Mouse (Mus musculus) thymus, postnatal 14 days (tissue): ENCODE data around the gene Sumo2.
A peak's percentile ranks its signal among the peaks of the same experiment; 100 is the strongest.
"Not testable (repeated sequence)": the region's sequence is repeated elsewhere in the genome, so short reads cannot be mapped to it uniquely, and the experiment has no call there.

Experiments used
- DNase-seq: peaks from one replicate; pipeline ENCODE4 v3.0.0; 2021

Gene Sumo2

DNA sequence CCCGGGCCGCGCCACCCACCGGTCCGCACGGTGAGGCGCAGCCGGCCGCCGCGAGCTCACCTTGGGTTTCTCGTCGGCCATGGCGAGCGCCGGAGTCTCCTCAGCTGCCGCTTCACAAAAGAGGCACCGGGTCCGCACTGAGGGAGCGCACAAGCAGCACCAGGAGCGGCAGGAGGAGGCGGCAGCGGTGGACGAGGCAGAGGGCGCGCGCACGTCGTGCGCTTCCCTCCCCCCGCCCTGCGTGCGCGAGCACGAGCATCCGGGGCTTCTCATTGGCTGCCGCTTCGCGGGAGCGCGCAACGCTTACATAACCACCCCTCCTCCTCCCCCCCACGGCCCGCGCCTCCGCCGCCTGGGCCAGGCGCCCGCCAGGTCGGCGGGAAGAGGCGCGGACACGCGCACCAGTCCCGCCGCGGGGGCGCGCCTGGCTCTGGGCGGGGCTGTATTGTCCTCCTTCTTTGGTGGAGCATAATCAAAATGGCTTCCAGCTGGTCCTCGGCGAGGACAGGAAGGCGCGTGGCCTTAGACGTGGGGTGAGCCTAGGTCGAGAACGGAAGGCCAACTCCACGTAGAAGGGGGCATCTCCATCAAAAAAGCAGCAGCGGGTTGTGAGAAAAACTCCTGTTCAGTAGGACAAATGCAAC, at the start of gene Sumo2:
Gene Sumo2, minus strand, starts transcription at position 239 of the 644 bp plus-strand sequence.
- peak; percentile 99 for DNase-seq

DNA sequence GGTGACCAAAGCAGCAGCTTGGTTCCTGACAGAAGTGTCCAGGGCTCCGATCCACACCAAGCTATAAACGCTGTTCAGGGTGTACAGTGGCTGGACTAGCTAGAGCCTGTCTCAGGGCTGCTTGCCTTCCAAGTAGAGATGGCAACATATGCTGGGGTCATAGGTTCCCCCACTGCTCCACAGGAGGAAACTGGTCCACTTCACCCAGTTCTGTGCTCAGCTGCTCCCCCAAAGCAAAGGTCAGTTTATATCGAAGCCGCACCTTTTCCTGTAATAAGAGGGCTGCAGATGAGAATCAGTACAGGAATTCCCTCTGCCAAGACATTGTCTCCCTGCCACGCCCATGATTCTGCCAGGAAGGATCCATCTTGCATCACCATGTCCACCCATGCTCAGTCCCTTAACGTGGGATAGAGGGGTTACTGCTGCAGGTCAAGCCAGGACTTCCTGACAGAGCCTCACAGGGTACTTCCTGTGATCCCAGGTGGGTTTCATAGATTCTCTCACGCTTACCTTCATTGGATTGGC, 49.6 kb upstream of the Sumo2 start:
- no peak for DNase-seq

DNA sequence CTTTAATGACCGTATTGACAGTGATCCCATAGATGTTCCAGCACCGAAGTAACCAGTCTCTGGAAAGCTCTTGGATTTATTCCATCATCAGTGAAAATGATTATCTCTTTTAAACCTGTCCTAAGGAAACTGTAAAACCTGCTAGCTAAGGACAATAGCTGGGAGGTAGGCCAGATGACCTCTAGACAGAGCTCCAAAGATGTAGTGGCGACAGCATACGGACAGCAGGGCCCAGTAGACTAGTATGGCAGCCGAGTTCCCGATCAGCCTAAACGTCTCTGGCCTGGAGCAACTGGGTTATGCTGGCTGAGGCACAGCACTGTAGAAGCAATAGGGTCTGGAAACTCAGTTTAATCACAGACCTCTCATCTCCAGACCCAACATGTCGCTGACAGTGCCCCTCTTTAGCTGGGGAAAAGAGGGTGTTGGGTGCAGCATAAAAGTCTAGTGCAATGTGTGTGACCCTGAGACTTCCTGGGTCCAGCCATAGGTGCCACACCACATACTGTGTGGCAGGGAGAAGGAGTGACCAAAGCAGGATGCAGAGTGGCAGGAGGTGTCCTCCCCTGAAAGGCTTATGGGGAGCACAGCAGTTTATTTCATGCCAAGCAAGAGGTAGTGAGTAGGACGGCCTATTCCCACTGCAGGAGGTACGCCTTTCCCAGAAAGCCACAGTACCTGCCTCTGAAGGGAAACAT, 48.4 kb upstream of the Sumo2 start:
- DNase-seq = no peak

DNA sequence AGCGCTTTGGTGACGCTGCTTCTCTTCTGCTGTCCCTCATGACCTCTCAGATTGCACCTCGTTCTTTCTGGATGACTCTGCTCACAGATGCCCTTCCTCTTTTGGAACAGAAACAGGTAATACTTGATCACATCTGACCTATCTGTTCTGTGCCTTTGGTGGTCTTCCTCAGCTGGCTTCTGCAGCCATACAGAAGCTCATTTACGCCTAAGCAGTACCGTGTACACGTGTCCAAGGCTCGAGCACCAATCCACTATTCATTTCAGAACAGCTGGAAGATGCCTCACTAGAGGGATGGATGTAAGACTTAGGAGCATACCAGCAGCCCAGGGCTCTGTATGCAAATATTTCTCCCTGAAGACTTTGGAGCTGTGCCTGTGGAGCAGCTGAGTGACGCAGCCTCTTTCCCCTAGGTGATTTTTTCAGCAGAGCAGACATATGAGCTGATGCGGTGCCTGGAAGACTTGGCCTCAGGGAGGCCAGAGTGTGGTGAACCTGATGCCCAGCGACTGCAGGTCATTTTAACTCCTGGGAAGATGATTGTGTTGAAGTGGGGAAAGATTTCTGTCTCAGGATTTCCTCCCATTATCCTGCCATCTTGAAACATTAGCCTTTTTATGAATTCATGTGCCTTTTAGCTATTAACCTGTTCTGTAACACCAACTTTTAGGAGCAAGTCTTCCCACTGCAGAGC, 47.0 kb upstream of the Sumo2 start:
- no peak for DNase-seq

DNA sequence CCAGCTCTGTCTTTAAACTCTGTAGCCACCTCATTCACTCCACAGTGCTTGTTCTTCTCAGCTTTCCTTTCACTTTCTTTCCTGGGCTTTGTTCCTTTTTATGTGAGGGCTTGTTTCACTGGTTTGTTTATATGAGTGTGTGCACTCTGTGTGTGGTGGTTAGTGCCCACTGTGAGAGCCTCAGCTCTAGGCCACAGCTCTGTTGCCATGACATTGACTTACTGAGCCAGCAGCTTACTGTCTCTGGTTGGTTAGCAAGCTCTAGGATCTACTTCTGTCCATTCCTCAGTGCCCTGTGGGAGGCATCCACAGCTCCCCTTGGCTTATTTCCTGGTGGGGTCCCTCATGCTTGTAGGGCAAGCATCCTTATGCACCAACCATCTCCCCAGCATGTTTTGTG, 43.0 kb upstream of the Sumo2 start:
- no peak for DNase-seq

DNA sequence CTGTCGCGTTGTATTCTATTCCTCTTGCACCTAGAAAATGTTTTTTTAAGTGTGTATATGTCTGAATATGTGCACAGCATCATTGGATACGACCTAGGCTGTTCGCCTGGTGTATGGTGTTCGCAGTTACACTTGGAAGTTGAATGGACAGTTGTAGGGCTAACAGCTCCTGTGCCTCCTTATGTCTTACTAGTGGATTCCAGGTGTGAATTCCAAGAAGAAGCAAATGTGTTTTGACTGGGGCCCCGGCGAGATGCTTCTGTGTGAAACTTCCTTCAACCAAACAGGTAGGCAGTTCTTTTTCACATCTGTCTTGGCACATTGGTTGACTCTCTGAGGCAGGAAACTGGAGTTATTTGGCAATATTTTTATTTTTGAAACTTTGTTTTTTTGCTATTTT, 28.9 kb upstream of the Sumo2 start:
- no peak for DNase-seq

DNA sequence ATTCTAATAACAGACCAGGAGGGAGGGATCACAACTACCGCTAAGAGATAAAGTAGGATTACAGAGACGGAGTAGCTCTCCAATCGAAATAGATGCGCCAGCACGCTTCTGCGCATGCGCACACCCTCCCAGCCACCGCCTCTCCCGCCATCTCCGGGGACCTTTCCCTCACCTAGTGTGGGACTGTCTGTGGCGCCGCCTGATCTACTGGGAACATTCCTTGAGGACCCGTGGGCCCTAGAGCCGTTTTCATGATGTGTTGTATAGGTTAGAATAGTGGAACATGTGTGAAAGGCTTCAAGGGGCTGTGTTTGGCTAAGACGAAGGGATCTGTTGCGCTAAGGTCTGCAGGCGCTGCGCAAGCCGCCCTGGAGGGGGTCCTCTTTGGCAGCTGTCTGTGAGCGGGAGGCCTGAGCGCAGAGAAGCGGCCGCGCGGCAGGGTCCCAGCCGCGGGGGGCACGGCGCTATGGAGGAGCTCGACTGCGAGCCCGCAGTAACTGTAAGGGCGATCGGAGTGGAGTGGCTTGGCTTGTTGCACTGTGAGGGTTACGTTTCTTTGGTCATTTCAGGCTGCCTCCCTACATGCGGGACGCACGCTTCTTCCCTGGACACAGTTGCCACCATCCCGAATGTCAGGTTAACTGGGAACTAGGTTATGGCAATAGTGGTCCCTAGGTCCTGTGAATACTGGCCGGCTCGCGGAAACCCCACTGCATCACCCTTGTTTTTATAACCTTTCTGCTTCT, 28.2 kb upstream of the Sumo2 start, which contains the start of gene Nup85:
Gene Nup85, plus strand, starts transcription at position 371 of the 746 bp plus-strand sequence.
- DNase-seq = peak; percentile 98

DNA sequence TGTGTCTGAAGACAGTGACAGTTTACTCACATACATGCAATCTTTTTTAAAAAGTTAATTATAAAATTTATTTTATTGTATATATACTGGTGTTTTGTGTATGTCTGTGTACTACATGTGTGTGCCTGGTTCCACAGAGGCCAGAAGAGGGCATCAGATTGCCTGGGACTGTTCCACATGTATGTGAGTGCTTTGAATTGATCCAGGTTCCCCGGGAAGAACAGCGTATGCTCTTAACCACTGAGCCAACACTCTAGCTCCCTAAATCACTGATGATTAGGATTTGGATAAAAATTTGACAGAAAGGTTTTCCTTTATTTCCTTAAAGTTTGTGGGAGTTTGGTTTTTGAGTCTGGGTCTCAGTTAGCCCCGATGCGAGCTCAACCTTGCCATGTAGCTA, 27.3 kb upstream of the Sumo2 start:
- DNase-seq = peak; percentile 23

DNA sequence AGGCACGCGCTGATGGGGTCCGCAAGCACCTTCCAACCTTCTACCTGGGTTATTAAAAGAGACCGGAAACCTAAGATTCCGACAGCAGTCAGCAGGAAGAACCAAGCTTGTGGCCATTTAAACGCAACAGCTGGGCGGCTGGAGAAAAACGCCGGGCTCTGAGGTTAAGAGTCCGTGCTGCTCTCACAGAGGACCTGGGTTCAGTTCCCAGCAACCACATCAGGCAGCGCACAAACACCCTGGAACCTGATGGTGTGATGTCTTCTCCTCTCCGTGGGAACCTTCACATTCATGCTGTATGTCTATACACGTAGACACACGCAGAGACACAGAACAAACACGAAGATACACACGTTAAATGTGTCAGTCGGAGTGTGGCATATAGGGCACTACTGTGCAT, 19.6 kb upstream of the Sumo2 start:
- no peak for DNase-seq

DNA sequence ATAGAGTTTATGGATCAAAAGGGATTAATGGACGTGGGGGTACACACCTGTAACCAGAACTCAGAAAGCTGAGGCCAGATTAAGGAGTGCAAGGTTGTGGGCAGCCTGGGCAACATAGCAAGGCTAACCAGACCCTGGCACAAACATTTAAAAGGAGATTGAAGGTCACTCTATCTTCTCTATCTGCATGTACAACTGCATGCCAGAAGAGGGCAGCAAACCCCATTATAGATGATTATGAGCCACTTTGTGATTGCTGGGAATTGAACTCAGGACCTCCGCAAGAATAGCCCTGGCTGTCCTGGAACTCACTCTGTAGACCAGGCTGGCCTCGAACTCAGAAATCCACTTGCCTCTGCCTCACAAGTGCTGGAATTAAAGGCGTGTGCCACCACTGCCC, 16.7 kb upstream of the Sumo2 start:
- DNase-seq = peak; percentile 24

DNA sequence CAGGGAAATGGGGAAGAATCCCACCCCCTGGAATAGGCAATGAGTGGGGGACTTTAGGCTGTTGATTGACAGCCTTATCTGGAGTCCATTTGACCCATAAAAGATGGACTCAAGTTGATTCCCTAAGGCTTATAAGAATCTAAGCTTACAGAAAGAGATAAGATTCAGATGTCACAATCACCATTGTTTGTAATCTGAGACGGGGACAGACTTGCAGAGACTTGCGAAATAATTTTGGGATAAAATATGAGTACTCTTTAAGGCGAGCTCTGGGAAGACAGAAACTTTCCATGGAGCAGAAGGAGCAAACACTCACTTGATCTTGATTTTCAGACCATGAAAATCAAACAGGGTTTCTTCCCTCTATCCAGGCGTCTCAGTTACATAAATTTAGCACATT, 7.5 kb upstream of the Sumo2 start:
- DNase-seq = no peak

DNA sequence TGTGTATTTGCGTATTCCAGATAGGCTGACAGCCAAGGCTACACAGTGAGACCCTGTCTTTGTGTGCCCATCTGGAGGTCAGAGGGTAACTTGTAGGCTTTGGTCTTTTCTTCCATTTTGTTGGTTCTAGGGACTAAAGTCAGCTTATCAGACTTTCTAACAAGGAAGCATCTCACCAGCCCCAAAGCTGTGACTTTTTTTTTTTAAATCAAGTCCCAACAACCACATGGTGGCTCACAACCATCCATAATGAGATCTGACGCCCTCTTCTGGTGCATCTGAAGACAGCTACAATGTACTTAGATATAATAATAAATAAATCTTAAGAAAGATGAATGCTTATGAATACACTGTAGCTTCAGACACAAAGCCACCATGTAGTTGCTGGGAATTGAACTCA, 2.0 kb upstream of the Sumo2 start:
- no peak for DNase-seq

DNA sequence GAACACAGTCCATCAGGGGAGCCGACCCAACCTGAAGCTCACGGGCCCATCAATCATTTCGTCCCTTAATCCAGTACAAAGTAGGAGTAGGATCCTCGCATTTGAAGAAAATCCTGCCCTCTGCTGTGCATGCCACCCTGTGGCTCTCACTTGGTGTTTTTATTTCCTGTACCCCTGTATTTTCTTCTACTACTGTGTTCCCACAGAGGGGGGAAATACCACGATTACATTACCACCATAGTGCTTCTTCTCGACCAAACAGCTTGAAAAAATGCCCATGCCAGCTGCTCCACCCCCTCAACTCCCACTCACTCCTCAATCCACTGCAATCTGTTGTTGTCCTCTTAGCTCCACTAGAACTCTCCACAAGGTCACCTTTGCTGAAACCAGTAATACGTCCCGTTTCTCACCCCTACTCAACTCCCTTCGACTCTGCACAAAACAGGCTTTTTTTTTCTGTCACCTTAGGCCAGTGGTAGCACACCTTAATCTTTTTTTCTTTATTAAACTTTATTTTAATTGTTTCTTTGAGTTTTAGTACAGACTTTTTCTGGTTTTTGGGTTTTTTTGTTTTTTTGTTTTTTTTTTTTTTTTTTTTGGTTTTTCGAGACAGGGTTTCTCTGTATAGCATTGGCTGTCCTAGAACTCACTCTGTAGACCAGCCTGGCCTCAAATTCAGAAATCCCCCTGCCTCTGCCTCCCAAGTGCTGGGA, 936 bp upstream of the Sumo2 start:
- peak; percentile 42 for DNase-seq

DNA sequence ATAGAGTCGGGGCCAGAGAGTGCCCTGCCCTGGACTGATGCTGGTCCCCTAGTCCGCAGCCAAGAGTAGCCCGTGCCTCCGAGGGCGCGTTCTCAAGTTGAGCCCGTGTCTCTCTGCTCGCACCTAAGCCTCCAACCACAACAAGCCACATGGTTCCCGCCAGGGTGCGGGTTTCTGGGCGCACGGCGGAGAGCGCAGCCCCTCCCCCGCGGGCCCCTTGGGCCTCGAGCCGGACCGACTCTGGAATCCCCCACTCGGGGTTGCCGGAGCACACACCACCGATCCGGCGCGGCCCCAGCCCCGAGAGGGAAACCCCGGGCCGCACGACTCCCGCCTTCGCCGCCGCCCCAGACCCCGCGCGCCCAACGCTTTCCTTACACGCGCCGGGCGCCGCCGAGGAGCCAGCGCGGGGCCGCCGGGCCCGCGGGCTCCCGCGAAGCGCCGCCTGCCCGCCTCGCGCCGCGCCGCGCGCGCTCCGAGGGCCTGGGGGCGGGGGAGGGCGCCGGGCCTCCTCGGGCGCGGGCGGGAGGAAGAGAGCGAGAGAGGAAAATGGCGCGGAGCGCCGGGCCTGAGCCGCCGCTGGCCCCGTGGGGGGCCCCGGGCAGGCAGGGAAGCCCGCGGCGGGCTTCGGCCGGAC, 557 bp downstream of the Sumo2 start:
- peak; percentile 81 for DNase-seq

DNA sequence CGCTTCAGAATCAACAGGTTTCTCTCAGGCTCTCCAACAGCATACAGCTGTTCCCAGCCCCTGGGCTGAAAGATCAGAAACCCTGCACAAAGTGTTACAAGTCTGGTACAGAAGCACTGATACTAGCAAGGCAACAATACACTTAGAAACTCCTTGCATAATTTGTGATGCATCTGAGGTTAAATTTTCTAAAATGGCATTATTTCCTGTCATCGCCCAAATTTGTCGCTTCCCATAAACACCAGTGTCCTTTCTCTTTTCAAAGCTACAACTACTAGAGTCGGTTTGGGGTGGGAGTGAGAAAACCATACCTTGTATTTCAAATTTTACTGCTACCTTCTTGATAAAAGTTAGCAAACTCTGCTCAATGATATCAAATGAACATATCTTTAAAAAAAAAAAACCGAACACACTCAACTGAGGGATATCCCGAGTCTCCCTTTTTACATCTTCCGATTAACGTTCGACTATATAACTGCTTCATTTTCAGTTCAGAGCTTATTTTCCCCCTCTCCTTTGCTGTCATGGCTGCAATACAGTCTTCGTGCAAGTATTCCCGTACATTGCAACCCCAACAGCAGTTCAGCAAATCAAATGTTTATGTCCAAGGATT, 1.2 kb downstream of the Sumo2 start:
- peak; percentile 30 for DNase-seq

DNA sequence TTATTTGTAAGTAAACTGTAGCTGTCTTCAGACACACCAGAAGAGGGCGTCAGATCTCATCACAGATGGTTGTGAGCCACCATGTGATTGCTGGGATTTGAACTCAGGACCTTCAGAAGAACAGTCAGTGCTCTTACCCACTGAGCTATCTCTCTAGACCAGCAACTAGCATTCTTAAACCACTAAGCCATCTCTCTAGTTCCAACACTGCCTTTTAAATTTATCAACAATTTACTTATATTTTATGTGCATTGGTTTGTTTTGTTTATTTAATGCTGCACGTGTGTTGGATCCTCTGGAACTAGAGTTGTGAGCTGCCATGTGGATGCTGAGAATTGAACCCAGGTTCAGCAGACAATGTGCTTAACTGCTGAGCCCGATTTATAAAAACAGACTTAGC, 9.6 kb downstream of the Sumo2 start:
- not testable (repeated sequence) for DNase-seq

DNA sequence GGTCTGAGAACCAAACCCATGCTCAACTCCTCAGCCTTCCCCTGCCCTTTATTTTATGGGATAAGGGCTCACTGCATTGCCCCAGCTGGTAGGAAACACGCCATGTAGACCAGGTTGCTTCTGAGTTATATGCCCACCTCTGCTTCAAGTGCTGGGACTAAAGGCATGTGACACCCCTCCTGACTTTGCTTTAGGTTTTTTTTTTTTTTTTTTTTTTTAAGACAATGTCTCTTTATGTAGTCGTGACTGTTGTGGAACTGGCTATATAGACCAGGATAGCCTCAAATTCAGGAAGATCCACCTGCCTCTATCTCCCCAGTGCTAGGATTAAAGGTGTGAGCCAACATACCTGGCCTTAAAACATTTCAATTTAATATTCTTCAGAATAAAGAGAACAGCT, 13.4 kb downstream of the Sumo2 start:
- no peak for DNase-seq

DNA sequence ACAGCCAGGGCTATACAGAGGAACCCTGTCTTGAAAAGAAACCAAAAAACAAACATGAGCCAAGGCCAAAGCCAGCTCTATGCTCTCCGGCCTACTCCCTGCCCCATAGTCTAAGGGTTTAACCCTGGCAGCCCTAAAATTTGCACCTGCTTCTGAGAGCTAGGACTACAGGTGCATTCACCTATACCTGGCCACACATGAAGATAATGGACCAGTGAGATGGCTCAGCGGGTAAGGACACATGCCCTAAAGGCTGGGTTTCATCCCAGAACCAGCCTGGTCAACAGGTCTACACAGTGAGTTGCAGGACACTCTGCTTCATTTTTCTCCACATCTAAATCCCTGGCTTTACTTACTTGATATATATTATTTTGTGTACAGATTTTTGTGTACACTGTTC, 13.8 kb downstream of the Sumo2 start:
- DNase-seq = no peak

DNA sequence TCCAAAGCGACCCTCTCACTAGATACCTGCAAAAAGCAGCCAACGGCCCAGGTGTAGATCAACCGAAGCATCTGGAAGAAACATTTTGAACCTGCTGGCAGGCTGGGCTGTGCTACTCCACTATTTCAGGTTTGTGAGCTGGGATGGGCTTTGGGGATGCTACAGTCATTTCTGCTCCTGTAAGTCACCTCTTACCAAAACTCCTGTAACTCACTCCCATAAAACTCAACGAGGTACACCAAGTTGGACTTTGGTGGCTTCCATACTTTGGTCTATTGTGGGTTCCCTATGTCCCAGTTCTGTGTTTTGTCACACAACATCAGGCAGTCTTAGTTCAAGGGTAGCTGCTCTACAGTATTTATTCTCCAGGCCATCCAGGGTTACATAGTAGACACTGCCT, 15.0 kb downstream of the Sumo2 start:
- DNase-seq = no peak

DNA sequence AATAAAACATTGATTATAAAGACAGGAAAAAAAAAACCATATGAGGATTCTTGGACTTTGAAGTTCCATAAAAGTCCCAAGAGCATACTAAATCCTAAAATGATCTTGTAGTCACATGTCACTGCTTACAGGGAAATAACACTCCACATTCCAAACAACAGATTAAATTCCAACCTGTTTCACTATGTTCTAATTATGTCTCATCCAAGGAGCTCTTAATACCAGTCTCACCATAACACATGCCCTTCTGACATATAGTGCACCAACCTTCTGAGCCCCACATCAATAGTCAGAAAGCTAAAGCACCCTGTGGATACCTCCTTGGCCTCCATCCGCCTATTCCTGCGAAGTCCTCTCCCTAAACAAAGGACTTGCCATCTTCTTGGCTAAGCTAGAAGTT, 15.9 kb downstream of the Sumo2 start:
- DNase-seq = no peak

DNA sequence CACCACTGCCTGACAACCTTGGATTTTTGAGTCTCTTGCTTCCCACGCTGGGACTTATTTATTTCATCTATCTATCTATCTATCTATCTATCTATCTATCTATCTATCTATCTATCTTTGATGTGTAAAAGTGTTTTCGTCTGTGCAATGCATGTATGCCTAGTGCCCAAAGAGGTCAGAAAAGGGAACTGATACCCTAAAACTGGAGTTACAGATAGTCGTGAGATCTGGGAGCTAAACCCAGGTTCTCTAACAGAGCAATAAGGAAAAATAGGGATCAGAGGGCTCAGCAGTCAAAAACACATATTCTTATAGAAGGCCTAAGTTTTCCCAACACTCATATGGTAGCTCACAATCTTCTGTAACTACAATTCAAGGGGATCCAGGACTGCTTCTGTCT, 16.5 kb downstream of the Sumo2 start:
- DNase-seq = no peak

DNA sequence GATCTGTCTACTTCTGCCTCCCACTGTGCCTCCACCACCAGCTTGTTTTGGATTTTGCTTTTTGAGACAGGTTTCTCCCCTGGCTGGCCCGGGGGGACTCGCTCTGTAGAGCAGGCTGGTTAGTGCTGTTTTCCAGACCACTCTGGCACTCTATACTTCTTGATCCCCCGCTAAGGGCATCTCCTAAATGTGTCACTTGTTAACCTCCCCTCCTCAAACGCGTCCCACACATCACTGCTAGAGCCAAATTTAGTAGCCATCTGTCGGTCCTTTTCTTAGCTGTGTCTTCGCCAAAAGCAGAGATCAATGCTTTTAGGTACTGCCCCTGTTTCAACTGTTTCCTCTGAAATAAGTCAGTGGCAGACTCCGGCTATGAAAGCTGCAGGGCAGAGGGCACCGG, 17.4 kb downstream of the Sumo2 start:
- DNase-seq = no peak
